Mouse (Mus musculus): ENCODE results near the gene Snx21.

DNA sequence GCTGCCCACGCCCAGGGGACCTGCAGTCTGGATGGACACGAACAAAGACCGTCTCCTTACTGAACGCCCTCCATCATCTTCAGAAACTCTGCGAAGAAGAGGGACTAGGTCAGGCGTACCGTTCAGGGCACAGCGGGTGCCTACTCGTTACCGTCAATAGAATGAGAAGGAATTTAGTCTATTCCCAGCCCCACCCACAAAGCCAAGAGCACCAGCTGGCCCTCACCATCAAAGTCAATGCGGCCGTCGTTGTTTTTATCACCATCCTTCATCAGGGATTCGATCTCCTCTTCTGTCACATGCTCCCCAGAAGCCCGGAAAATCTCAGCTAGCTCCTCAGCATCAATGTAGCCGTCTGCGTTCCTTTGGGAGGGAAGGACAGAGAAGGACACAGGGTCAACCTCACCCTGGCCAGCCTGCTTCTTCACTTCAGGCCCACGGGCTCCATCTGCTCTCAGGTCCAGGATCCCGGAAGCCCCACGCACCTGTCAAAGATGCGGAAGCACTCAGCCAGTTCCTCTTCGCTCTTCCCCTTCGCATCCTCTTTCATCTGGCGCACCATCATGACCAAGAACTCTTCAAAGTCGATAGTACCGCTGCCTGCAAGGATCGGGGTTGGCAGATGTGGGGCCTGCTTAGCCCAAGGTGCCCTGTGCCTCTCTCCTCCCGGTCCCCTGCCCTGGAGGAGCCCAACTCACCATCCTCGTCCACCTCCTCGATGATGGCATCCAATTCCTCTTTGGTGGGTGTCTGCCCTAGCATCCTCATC is 8.2 kb upstream of the Snx21 start:
- TF ChIP-seq CTCF (IDR thresholded peaks at IDR 0.05; ENCODE audit: insufficient read depth, low read length) (no peak), POLR2A (IDR thresholded peaks at IDR 0.05; ENCODE audit: borderline replicate concordance, extremely low read depth, low read depth, low read length) (no peak)
